11 mouse cellular contexts compared by ENCODE assay signal in the genomic region with DNA sequence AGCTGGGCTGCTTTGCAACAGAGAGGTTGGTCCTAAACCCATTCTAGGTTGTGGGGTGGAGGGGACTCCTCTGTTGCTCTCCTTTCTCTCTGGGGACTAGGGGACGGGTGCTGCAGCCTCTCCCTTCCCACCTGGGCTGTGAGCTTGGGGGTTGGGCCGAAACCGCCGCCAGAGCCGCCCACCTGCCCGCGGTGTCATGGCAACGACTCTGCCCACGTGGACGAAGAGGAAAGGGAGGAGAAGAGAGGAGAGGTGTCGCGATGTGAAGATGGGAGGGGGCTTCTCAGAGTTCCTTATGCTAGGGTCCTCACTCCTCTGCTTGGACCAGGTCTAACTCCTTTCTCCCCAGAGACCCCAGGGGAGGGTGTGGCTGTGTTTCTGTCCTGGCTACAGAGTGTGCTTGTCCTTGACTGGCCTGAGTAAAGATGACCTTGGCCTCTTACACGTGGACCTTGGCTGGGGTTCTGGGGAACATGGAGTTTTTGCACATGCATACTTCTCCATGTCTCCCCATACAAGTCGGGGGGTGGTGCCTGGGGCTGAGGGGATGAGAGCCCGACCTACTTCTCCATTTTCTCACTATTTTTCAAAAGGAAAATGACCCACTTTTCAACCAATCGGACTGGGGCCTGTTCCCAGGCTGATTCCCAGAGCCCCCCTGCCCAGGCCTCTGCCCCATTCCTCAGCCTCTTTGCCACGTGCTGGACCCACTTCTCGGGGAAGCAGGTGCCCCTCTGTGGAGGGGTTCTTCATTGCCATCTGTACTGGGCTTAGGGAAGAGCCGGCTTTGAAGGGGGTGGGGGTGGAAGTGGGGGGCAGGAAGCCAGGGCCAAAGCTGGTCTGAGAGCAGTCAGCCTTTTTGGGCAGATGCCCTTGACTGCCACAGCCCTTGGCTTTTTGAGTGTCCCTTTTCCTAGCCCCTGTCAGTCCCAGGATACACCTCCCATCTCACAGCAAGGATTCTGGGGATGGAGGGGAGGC. TPM values are rescaled to one million over a fixed set of nuclear protein-coding genes. Genes with fewer than 3 reads are reported as not detected.
DNase-seq lines count a peak whose midpoint lies in the region; ATAC-seq lines count a peak whose summit lies in the region.
"Had no signal": no experiment of that assay in that cellular context is flagged by ENCODE, and none has a peak within 500 bp of the region (broad histone marks: within the 10 kb centered on the region; RNA-seq: fewer than 3 reads in every experiment).

No protein-coding gene starts in this region.

- no peaks in the 10 kb centered on the region for H3K36me3 ChIP-seq in midbrain, embryonic 12.5 days
- H3K36me3 ChIP-seq: heart, embryonic 15.5 days had no signal

- H3K4me3 ChIP-seq in midbrain, embryonic 12.5 days, result no peak overlapping the region
- H3K4me3 ChIP-seq: heart, embryonic 15.5 days had no signal

- WGBS in midbrain, embryonic 12.5 days, result 15% methylated on average over 19 of the region's 19 CpGs

- no peak overlapping the region for H3K9ac ChIP-seq in midbrain, embryonic 12.5 days (replicated peaks)
- H3K9ac ChIP-seq: heart, embryonic 15.5 days had no signal

- H3K9me3 ChIP-seq in midbrain, embryonic 12.5 days, result no peaks in the 10 kb centered on the region
- H3K9me3 ChIP-seq: heart, embryonic 15.5 days had no signal

- no peak overlapping the region for H3K27ac ChIP-seq in midbrain, embryonic 12.5 days (replicated peaks)
- H3K27ac ChIP-seq: heart, embryonic 15.5 days had no signal

- peak overlapping the region; percentile 23 for H3K4me2 ChIP-seq in midbrain, embryonic 12.5 days (replicated peaks)
- H3K4me2 ChIP-seq: heart, embryonic 15.5 days had no signal

- no peak for ATAC-seq in midbrain, embryonic 12.5 days (ENCODE audit: low FRiP score, low read depth)

- peaks cover 16% of the 10 kb centered on the region for H3K4me1 ChIP-seq in midbrain, embryonic 12.5 days
- H3K4me1 ChIP-seq: heart, embryonic 15.5 days had no signal

- peak; percentile 17 for DNase-seq in thymus, postnatal 4 days
- no peak for DNase-seq in thymus, adult 18-20 months
- DNase-seq in cerebellum, postnatal 36 days, result peak; percentile 3 to 7
- peak; percentile 32 for DNase-seq in testis, postnatal 14 days (ENCODE audit: low spot score)
- DNase-seq in gastrocnemius, adult 8-10 months (ENCODE audit: low spot score in 2 of 2), result no peak
- no peak for DNase-seq in spleen, postnatal 10 days (ENCODE audit: low spot score in 2 of 2)
- DNase-seq in thymus, postnatal 14 days, result no peak
- DNase-seq: kidney, postnatal 14 days; liver had no signal

- peaks cover 15% of the 10 kb centered on the region for H3K27me3 ChIP-seq in midbrain, embryonic 12.5 days

RNA-seq across cellular contexts. Expression of a gene that starts 10.8 kb away (rescaled TPM):
- 8.2 and 8.3 TPM in 2 replicates for polyA plus RNA-seq in midbrain, embryonic 12.5 days (2016; fragmentation: Nextera tagmentation; extraction: Ambion mirVana)
- total RNA-seq in gastrocnemius, adult 8-10 months (2022), result under 1 TPM in 3 of 4 experiments, not detected in 1; 0.11 to 0.15 (median 0.13) TPM

RNA-seq across cellular contexts. Expression of a gene that starts 56.3 kb away (rescaled TPM):
- 16.8 and 18.0 TPM in 2 replicates for polyA plus RNA-seq in midbrain, embryonic 12.5 days (2016; fragmentation: Nextera tagmentation; extraction: Ambion mirVana)
- 1 to 10 TPM in 3 of 4 experiments, under 1 TPM in 1; 0.70 to 1.2 (median 1.0) TPM for total RNA-seq in gastrocnemius, adult 8-10 months (2022)

Comparison
In these comparisons a context has a peak if more than half of its experiments do, and no peak if none do; other contexts are left out.
1. DNase-seq: peak in thymus, postnatal 4 days (single experiment), cerebellum, postnatal 36 days (2 of 2) and testis, postnatal 14 days (single experiment); none in thymus, adult 18-20 months (0 of 2), gastrocnemius, adult 8-10 months (0 of 2), spleen, postnatal 10 days (0 of 2) and thymus, postnatal 14 days (single experiment).